Mouse (Mus musculus): ENCODE results near the gene Prdm15. TPM values are rescaled to one million over a fixed set of nuclear protein-coding genes. Genes with fewer than 3 reads are reported as not detected.

The Prdm15 gene
- total and polyA plus RNA-seq, 3 experiments, result 5.0 to 28.3 (median 11.7) TPM

DNA sequence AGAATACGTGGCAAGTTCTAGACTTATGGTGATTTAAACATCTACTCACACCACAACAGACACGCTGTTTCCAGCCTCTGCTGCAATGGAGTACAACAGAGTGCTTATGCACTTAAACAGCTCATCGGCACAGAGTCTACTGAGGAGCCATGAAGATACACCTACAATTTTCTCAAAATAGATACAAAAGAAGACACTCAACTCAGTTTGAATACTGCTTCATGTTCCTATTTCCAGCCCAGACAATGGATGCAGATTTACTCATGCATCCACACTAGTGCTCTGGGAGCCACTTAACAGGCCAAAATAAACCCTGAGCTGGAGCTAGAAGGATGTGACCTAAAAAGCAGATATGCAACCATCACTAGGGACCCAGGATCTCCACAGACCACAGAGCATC is 42.8 kb downstream of the Prdm15 start:
- ATAC-seq (ENCODE audit: extremely low read depth, insufficient number of reproducible peaks, low FRiP score, poor library complexity, severe bottlenecking), result no peak
- TF ChIP-seq CTCF (IDR thresholded peaks at IDR 0.05; ENCODE audit: low read depth, low read length) (no peak), GATA2 (IDR thresholded peaks at IDR 0.05; ENCODE audit: borderline replicate concordance, low read depth, low read length) (no peak), TAL1 (conservative IDR thresholded peaks at IDR 0.05; ENCODE audit: low read depth, low read length) (no peak), GATA1 (IDR thresholded peaks at IDR 0.05; ENCODE audit: borderline replicate concordance, low read length) (no peak), POLR2AphosphoS5 (IDR thresholded peaks at IDR 0.05; ENCODE audit: insufficient replicate concordance, low read depth, low read length) (no peak)
- no peak for DNase-seq (ENCODE audit: low spot score)
- H3K27me3 ChIP-seq (ENCODE audit: insufficient read depth, low read length), result no peaks in the 10 kb centered on the region
- peaks cover 3% of the 10 kb centered on the region; the same call in 1 of the 2 replicates for H3K4me1 ChIP-seq (ENCODE audit: insufficient read depth, low read depth, low read length)
- peaks cover 99% of the 10 kb centered on the region for H3K36me3 ChIP-seq (replicated peaks)
- H3K4me3 ChIP-seq (ENCODE audit: low read depth, low read length), result no peak overlapping the region
- no peaks in the 10 kb centered on the region for H3K9me3 ChIP-seq (replicated peaks)

DNA sequence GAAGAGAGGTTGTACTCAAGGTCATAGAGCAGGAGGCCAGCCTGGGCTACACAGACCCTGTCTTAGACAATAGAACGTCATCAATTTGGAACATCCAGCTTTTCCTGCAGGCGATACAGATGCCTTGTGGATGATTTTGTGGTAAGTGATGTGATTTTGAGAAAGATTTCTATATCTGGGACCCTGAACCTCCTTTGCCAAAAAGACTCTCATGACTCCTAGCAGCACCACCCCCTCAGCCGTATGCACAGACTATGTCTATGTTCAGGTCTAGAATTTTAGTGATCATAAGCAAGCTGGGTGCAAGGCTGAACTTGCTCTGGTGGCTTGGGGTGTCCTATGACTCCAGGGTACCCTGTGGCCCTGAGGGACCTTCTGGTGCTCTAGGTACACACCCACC is 46.0 kb downstream of the Prdm15 start:
- Histone ChIP-seq H3K9me3 (replicated peaks) (no peaks in the 10 kb centered on the region), H3K27me3 (ENCODE audit: insufficient read depth, low read length) (no peaks in the 10 kb centered on the region), H3K36me3 (replicated peaks) (peaks cover 91% of the 10 kb centered on the region), H3K4me3 (ENCODE audit: low read depth, low read length) (no peak overlapping the region), H3K4me1 (ENCODE audit: insufficient read depth, low read depth, low read length) (no peaks in the 10 kb centered on the region)
- DNase-seq (ENCODE audit: low spot score) (no peak), ATAC-seq (ENCODE audit: extremely low read depth, insufficient number of reproducible peaks, low FRiP score, poor library complexity, severe bottlenecking) (no peak)
- TF ChIP-seq CTCF (IDR thresholded peaks at IDR 0.05; ENCODE audit: low read depth, low read length), result no peak
- no peak for TF ChIP-seq GATA1 (IDR thresholded peaks at IDR 0.05; ENCODE audit: borderline replicate concordance, low read length)
- no peak for TF ChIP-seq GATA2 (IDR thresholded peaks at IDR 0.05; ENCODE audit: borderline replicate concordance, low read depth, low read length)
- no peak for TF ChIP-seq TAL1 (conservative IDR thresholded peaks at IDR 0.05; ENCODE audit: low read depth, low read length)
- TF ChIP-seq POLR2AphosphoS5 (IDR thresholded peaks at IDR 0.05; ENCODE audit: insufficient replicate concordance, low read depth, low read length), result no peak

DNA sequence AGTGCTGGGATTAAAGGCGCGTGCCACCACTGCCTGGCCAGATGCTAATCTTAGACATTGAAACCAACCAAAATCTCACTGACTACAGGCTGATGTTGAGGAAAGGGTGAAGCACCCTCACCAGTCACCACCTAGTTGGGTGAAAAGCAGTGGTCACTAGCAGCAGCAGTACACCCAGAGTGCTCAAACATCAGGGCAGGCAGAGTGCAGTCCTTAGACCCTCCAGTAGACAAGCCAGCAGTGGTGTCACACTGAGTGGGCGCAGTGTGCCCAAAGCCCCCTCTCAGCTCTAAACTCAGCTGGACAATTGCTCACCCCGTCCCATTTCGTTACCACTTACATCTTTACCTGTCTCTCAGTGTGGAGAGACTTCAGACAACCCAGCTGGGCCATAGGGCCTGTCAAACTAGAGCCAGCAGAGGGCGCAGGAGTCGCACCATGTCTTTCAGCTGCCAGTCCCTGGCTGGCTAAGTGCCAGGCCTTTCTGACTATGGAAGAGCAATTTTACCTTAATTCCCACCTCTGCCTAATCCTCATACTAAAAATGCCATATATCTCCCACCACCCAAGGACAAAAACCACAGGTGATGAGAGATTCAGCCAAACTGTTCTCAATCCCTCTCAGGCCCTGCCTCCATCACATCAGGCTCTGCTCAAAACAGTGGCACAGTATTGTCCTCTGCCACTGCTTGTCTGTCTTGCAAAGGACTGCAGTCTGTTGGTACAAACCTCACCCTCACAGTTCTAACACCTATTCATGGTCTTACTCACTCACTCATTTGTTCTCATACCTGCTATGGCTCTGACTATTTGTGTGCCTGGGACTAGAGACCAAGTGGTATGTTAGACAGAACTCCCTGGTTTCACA is 46.7 kb downstream of the Prdm15 start:
- H3K36me3 ChIP-seq (replicated peaks), result peaks cover 90% of the 10 kb centered on the region

DNA sequence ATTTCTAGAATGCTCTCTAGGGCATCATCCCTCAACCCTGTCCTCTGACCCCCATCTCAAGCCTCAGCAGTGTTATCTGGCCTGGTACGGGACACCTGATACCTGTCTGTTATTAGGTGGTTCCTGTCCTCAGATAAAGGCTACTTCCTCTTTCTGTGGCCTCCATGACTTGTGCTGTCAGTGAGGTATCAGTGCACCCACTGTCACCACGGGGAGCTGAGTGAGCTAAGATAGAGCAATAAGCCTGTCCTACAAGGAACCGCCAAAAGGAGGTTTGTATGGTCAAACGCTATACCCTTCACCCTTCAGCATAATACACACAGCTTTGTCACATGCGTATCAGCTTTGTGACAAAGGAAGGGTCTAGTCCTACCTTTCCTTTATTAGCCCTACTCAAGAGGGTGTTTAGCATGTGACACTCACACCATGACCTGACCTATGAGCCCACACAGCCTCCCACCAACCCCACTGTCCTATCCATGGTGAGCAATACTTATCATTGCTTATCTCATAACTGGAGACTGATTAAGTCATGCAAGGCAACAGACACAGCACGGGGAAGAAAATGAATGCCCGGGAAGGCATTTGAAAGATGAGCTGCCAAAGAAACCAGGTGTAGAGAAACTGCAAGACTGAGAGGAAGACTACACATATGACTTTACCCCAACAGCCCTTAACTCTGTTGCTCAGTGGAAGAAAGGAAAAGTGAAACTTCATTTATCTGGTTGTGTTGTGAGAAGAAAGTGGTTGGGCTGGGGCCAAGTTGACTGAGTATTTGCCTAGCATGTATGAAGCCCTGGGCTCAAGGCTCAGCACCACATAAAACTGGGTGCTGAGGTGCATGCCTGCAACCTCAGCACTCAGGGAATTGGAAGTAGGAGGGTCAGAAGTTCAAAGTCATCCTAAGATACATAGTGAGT is 53.4 kb downstream of the Prdm15 start:
- Histone ChIP-seq H3K4me1 (ENCODE audit: insufficient read depth, low read depth, low read length) (peaks cover 31% of the 10 kb centered on the region), H3K36me3 (replicated peaks) (peaks cover 87% of the 10 kb centered on the region), H3K4me3 (ENCODE audit: low read depth, low read length) (peak overlapping the region; percentile 36; the same call in 1 of the 2 replicates), H3K27me3 (ENCODE audit: insufficient read depth, low read length) (no peaks in the 10 kb centered on the region), H3K9me3 (replicated peaks) (no peaks in the 10 kb centered on the region)
- TF ChIP-seq POLR2AphosphoS5 (IDR thresholded peaks at IDR 0.05; ENCODE audit: insufficient replicate concordance, low read depth, low read length) (no peak), CTCF (IDR thresholded peaks at IDR 0.05; ENCODE audit: low read depth, low read length) (no peak), GATA1 (IDR thresholded peaks at IDR 0.05; ENCODE audit: borderline replicate concordance, low read length) (no peak), GATA2 (IDR thresholded peaks at IDR 0.05; ENCODE audit: borderline replicate concordance, low read depth, low read length) (no peak), TAL1 (conservative IDR thresholded peaks at IDR 0.05; ENCODE audit: low read depth, low read length) (peak; percentile 74)
- ATAC-seq (ENCODE audit: extremely low read depth, insufficient number of reproducible peaks, low FRiP score, poor library complexity, severe bottlenecking) (peak; percentile 96), DNase-seq (ENCODE audit: low spot score) (peak; percentile 75)

More for the DNA sequence above, 46.7 kb downstream of the Prdm15 start:
- peak; percentile 64 for ATAC-seq (ENCODE audit: extremely low read depth, insufficient number of reproducible peaks, low FRiP score, poor library complexity, severe bottlenecking)
- 0 out of 2 replicates have a peak, but pooled peaks have one; percentile 24 for TF ChIP-seq CTCF (IDR thresholded peaks at IDR 0.05; ENCODE audit: low read depth, low read length)
- no peak for TF ChIP-seq GATA2 (IDR thresholded peaks at IDR 0.05; ENCODE audit: borderline replicate concordance, low read depth, low read length)
- TF ChIP-seq TAL1 (conservative IDR thresholded peaks at IDR 0.05; ENCODE audit: low read depth, low read length), result no peak
- no peak for TF ChIP-seq POLR2AphosphoS5 (IDR thresholded peaks at IDR 0.05; ENCODE audit: insufficient replicate concordance, low read depth, low read length)
- no peak for TF ChIP-seq GATA1 (IDR thresholded peaks at IDR 0.05; ENCODE audit: borderline replicate concordance, low read length)
- H3K4me1 ChIP-seq (ENCODE audit: insufficient read depth, low read depth, low read length), result peaks cover 1% of the 10 kb centered on the region; the same call in 1 of the 2 replicates
- no peaks in the 10 kb centered on the region for H3K9me3 ChIP-seq (replicated peaks)
- no peaks in the 10 kb centered on the region for H3K27me3 ChIP-seq (ENCODE audit: insufficient read depth, low read length)
- no peak for DNase-seq (ENCODE audit: low spot score)
- H3K4me3 ChIP-seq (ENCODE audit: low read depth, low read length), result no peak overlapping the region

DNA sequence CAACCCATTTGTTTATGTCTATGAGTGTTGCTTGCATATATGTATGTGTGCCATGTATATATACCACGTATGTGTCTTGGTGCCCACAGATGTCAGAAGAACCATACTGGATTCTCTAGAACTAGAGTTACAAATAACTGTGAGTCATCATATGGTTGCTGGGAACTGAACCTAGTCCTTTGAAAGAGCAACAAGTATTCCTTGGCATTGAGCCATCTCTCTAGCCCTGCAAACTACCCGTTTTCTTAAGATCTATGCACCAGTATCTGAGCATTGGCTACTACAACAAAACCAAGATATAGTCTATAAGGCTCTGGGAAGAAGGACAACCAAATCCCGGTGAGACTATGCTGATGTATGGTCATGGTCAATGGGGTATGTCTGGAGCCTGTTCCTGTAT is 54.4 kb downstream of the Prdm15 start:
- Histone ChIP-seq H3K36me3 (replicated peaks) (peaks cover 89% of the 10 kb centered on the region), H3K27me3 (ENCODE audit: insufficient read depth, low read length) (no peaks in the 10 kb centered on the region), H3K4me3 (ENCODE audit: low read depth, low read length) (peak overlapping the region; percentile 36; the same call in 1 of the 2 replicates), H3K4me1 (ENCODE audit: insufficient read depth, low read depth, low read length) (peaks cover 31% of the 10 kb centered on the region), H3K9me3 (replicated peaks) (no peaks in the 10 kb centered on the region)
- no peak for TF ChIP-seq TAL1 (conservative IDR thresholded peaks at IDR 0.05; ENCODE audit: low read depth, low read length)
- TF ChIP-seq GATA1 (IDR thresholded peaks at IDR 0.05; ENCODE audit: borderline replicate concordance, low read length), result no peak
- no peak for TF ChIP-seq GATA2 (IDR thresholded peaks at IDR 0.05; ENCODE audit: borderline replicate concordance, low read depth, low read length)
- TF ChIP-seq CTCF (IDR thresholded peaks at IDR 0.05; ENCODE audit: low read depth, low read length), result no peak
- no peak for TF ChIP-seq POLR2AphosphoS5 (IDR thresholded peaks at IDR 0.05; ENCODE audit: insufficient replicate concordance, low read depth, low read length)
- ATAC-seq (ENCODE audit: extremely low read depth, insufficient number of reproducible peaks, low FRiP score, poor library complexity, severe bottlenecking) (no peak), DNase-seq (ENCODE audit: low spot score) (no peak)
